Mouse (Mus musculus) bone marrow, adult 2 months (tissue): ENCODE data around the gene Spock2.

Experiments used
- CTCF ChIP-seq: fragments of 200-500 bp; IDR thresholded peaks from 2 replicates; pipeline ENCODE4 v1.5.1; 2011; ENCODE audit warnings: low read length, control low read depth; ENCODE audit not compliant: control insufficient read depth, insufficient read depth
- POLR2A ChIP-seq: fragments of 200-500 bp; IDR thresholded peaks from 2 replicates; pipeline ENCODE4 v1.6.1; 2011; ENCODE audit warnings: low read depth, mild to moderate bottlenecking, control low read depth, low read length, borderline replicate concordance; ENCODE audit not compliant: control insufficient read depth

GRCm38 (mm10) chr10:60168306-60168705 is 62.3 kb downstream of the Spock2 start:
- no peak for TF ChIP-seq CTCF
- TF ChIP-seq POLR2A: no peak
